Mouse (Mus musculus) hindlimb bud, embryonic 11.5 days (tissue): ENCODE data around the gene Fam234a.
"Not testable (repeated sequence)": the region's sequence is repeated elsewhere in the genome, so short reads cannot be mapped to it uniquely, and the experiment has no call there.

Experiments used
- DNase-seq: peaks from one replicate; pipeline ENCODE4 v3.0.0-alpha.2; 2012; ENCODE audit warnings: low read depth, low spot score; ENCODE audit errors: extremely low spot score

Fam234a gene

DNA sequence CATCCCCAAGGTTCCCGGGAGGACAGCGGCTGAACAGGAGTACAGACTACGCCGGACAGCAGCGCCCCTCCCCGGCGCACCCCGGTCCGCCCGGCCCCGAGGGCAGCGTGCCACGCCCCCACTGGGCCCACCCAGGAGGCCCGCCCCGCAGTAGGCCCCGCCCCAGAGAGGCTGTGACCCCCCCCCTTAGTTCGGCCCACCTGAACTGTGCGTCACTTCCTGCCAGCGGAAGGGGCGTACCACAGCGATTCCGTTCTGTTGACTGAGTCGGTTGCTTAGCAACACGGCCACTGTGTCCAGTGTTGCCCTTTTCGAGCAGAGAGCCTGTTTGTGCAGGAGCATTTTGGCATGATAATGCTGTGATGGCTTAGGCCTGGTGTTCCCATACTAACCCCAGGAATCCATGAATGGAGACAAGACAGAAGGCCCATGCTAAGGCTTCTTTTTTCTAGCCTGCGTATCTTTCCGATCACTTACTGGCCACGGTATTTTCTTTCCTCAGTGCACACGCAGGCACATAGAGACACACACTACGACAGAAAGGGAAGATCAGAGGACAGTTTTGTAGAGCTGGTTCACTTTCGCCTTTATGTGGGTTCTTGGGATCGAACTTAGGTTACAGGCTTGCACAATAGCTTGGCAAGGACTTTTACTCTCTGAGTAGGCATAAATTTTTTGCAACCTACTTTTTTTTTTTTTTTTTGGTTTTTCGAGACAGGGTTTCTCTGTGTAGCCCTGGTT is at the start of gene Fam234a:
Fam234a (minus strand) TSS at position 142 of the 741 bp plus-strand sequence.
- peak; percentile 88 for DNase-seq

GRCm38 (mm10) chr17:26289475-26289874 is 45.4 kb upstream of the Fam234a start:
- DNase-seq: no peak

GRCm38 (mm10) chr17:26286199-26286955 is 42.3 kb upstream of the Fam234a start:
- no peak for DNase-seq

DNA sequence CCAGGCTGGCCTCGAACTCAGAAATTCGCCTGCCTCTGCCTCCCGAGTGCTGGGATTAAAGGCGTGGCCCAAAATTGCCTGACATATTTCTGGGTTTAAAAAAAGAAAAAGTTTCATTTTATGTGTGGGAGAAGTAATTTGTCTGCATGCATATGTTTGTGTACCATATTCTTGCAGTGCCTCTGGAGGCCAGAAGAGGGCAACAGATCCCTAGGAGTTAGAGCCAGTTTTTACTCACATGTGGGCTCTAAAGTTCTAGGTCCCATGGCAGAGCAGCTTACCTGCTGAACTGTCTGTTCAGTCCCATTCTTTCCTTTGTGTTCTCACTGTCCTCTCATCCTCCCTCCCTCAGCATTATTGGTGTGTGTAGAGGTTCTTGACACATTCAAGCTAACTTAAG is 32.7 kb upstream of the Fam234a start:
- no peak for DNase-seq

GRCm38 (mm10) chr17:26275933-26276332 is 31.9 kb upstream of the Fam234a start:
- DNase-seq: no peak

DNA sequence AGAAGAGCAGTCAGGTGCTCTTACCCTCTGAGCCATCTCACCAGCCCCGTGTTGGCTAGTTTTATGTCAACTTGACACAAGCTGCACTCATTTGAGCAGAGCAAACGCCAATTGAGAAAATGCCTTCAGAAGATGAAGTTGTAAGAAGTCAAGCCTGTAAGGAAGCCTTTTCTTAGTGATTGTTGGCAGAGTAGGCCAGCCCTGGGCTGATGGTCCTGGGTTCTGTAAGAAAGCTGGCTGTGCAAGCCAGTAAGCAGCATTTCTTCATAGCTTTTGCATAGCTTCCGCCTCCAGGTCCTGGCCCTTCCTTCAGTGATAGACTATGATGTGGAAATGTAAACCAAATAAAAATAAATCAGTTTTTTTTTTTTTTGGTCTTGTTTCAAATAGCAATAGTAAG is 28.5 kb upstream of the Fam234a start:
- DNase-seq: no peak

GRCm38 (mm10) chr17:26269577-26269976 is 25.5 kb upstream of the Fam234a start:
- DNase-seq: not testable (repeated sequence)

- DNase-seq: no peak
Measured at GRCm38 (mm10) chr17:26268851-26269250, 24.8 kb upstream of the Fam234a start.

DNA sequence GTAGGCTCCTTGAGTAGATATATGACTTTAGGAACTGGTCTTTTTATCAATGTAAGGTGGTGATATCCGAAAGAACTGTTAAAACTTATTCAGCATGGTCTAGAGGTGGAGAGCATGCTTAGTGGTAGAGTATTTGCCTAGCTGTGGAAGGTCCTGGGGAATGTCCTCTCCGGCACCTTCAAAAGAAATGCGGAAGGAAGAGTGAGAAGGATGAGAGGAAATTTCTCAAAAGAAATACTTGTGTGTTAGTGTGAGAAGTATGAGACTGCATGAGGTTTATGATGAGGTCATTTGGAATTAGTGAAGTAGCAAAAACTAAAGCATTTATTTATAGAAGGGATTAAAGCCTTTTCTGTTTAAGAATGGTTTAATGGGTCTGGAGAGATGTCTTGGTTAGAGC is 18.3 kb upstream of the Fam234a start:
- DNase-seq: no peak

- DNase-seq: no peak
Measured at GRCm38 (mm10) chr17:26261826-26262225, 17.8 kb upstream of the Fam234a start.

DNA sequence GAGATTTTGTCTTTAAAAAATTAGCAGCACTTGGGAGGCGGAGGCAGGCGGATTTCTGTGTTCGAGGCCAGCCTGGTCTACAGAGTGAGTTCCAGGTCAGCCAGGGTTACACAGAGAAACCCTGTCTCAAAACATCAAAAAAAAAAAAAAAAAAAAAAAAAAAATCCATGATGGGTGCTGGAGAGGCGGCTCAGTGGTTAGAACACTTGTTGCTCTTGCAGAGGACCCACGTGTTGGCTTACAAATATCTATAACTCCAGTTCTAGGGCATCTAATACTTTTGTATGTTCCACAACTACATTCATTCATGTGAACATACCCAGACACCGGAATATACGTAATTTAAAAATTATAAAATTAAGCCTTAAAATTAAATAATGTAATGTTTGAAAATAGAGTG is 11.3 kb upstream of the Fam234a start:
- DNase-seq: no peak

- no peak for DNase-seq
Measured at GRCm38 (mm10) chr17:26253399-26253798, 9.4 kb upstream of the Fam234a start.

DNA sequence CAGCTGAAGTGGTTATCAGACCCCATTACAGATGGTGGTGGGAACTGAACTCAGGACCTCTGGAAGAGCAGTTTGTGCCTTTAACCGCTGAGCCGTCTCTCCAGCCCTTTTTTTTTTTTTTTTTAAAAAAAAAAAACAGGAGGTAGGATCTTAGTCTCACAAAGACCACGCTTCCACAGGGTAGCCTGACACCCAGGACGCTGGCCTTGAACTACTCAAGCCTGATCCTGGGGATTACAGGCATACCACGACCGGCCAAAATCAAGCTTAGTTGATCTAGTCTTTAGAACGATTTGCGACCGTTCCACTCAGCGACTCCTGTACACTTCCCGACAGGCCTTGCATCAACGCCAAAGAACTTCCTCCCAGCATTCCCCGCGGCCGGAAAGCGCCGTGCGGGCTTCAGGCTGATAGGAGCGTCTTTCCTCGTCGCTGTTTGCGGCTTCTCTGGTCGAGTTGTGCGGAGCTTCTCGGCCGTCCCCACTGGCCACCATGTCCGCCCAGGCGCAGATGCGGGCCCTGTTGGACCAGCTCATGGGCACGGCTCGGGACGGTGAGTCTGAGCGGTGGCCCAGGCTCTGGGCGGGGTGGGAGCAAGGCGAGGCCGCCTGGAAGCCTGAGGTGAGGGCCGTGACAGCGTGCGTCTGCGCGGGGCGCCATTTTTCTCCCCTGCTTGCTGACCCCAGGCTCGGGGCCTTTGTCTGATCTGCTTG is 8.7 kb upstream of the Fam234a start, which contains the start of gene Luc7l:
Luc7l (plus strand) TSS at position 358 of the 713 bp plus-strand sequence.
- peak; percentile 83 for DNase-seq

DNA sequence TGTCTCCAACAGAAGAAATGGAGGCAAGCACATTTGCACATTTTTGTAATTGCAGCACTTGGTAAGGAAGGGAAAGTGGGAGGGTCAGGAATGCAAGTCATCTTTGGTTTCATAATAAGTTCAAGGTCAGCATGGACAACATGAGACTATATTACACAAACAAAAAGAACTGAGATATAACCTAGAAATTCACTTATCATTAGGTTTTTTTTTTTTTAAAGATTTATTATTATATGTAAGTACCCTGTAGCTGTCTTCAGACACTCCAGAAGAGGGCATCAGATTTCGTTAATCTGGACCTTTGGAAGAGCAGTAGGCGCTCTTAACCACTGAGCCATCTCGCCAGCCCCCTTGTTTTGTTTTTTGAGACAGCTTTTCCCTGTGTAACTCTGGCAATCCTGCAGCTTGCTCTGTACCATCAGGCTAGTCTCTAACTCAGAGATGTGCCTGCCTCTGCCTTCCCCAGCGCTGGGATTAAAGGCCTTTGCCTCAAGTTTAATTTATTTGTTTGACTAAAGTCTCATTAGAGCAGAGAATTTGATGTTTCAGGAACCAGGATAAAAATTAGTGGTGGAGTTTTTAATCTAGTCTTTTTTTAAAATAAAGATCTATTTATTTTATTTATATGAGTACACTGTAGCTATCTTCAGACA is 8.0 kb upstream of the Fam234a start:
- DNase-seq: no peak

- DNase-seq: peak; percentile 16
Measured at GRCm38 (mm10) chr17:26243471-26244100, 456 bp downstream of the Fam234a start.

DNA sequence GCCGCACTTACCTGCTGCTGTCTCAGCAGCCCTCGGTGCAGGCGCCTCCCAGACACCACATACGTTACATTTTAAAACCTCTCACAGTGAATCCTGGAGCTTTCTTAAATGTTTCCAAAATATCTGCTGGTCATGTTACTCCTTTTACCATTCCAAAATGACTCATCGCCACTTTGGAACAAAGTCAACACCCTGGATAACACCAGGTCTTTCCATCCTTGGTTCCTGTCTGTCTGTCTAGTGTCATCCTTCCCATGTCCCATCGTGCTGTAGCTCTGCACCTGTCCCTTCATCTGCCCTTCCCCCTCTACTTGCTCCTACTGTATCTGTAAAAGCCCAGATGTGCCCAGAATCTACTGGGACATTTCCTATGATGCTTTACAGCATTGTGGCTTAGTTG is 3.1 kb downstream of the Fam234a start:
- DNase-seq: no peak

GRCm38 (mm10) chr17:26240120-26240790 is 3.8 kb downstream of the Fam234a start:
- DNase-seq: no peak

- no peak for DNase-seq
Measured at GRCm38 (mm10) chr17:26239551-26239950, 4.5 kb downstream of the Fam234a start.

- DNase-seq: no peak
Measured at GRCm38 (mm10) chr17:26237667-26238066, 6.4 kb downstream of the Fam234a start.
